Mouse (Mus musculus): ENCODE measurements around the gene Map4k4.

DNA sequence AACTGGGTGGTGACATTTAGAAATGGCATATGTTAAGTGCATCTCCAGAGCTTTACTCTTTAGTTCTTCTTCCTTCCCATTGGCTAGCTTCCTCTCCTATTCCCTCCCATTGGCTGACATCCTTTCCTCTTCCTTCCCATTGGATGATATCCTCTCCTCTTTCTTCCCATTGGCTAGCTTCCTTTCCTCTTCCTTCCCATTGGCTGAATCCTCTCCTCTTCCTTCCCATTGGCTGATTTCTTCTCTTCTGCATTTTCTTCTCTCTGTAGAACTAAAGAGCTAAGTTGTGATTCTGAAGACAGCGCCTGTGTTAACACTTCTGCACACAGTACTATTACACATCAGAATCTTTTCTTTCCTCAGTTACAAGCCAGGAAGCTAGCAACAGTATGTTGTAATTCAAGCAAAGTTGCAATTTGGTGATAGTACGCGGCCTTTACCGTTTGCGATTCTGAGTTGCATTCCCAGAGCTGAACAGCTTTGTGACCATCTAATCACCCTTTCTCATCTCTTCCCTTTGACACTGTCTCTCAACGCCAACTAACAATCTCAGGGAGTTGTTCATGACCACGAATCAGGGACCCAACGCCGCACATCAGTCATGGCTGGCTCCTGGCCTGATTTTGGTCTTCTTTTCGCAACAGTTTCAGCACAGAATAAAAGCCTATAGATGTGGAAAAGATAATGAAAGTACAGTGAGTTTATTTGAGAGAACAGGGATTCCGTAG lies 7.4 kb upstream of the Map4k4 start:
- no peak for TF ChIP-seq EP300 (IDR thresholded peaks at IDR 0.05)
- TF ChIP-seq CTCF (IDR thresholded peaks at IDR 0.05), result no peak

Measured in lung, postnatal 0 days (tissue).